Mouse (Mus musculus): ENCODE measurements around the gene Bicd2. TPM values are rescaled to one million over a fixed set of nuclear protein-coding genes. Genes with fewer than 3 reads are reported as not detected.
"Not testable (repeated sequence)": the region's sequence is repeated elsewhere in the genome, so short reads cannot be mapped to it uniquely, and the experiment has no call there.

The Bicd2 gene
- polyA plus RNA-seq, 1 experiment: 42.5 TPM

- H3K4me1 ChIP-seq (ENCODE audit: control insufficient read depth, insufficient read depth, low read length): peaks cover 57% of the 10 kb centered on the region
- no peak overlapping the region for H3K27ac ChIP-seq (ENCODE audit: insufficient read depth, low read depth, low read length)
- H3K4me3 ChIP-seq (ENCODE audit: insufficient read depth, low read length): no peak overlapping the region
- TF ChIP-seq POLR2A (IDR thresholded peaks at IDR 0.05; ENCODE audit: borderline replicate concordance, low read depth, low read length) (no peak), CTCF (IDR thresholded peaks at IDR 0.05; ENCODE audit: low read depth, low read length) (no peak)
Observed at GRCm38 (mm10) chr13:49356090-49356489, 14.7 kb downstream of the Bicd2 start.

GRCm38 (mm10) chr13:49357367-49358026 lies 16.1 kb downstream of the Bicd2 start:
- no peak overlapping the region for H3K27ac ChIP-seq (ENCODE audit: insufficient read depth, low read depth, low read length)
- H3K4me1 ChIP-seq (ENCODE audit: control insufficient read depth, insufficient read depth, low read length): peaks cover 54% of the 10 kb centered on the region
- TF ChIP-seq POLR2A (IDR thresholded peaks at IDR 0.05; ENCODE audit: borderline replicate concordance, low read depth, low read length) (no peak), CTCF (IDR thresholded peaks at IDR 0.05; ENCODE audit: low read depth, low read length) (no peak)
- no peak overlapping the region for H3K4me3 ChIP-seq (ENCODE audit: insufficient read depth, low read length)

GRCm38 (mm10) chr13:49358184-49358583 lies 16.8 kb downstream of the Bicd2 start:
- H3K27ac ChIP-seq (ENCODE audit: insufficient read depth, low read depth, low read length): no peak overlapping the region
- H3K4me3 ChIP-seq (ENCODE audit: insufficient read depth, low read length): no peak overlapping the region
- TF ChIP-seq CTCF (IDR thresholded peaks at IDR 0.05; ENCODE audit: low read depth, low read length) (no peak), POLR2A (IDR thresholded peaks at IDR 0.05; ENCODE audit: borderline replicate concordance, low read depth, low read length) (no peak)
- H3K4me1 ChIP-seq (ENCODE audit: control insufficient read depth, insufficient read depth, low read length): peaks cover 55% of the 10 kb centered on the region

GRCm38 (mm10) chr13:49360906-49361406 lies 19.6 kb downstream of the Bicd2 start:
- H3K4me3 ChIP-seq (ENCODE audit: insufficient read depth, low read length): no peak overlapping the region
- H3K4me1 ChIP-seq (ENCODE audit: control insufficient read depth, insufficient read depth, low read length): peaks cover 52% of the 10 kb centered on the region
- TF ChIP-seq CTCF (IDR thresholded peaks at IDR 0.05; ENCODE audit: low read depth, low read length) (no peak), POLR2A (IDR thresholded peaks at IDR 0.05; ENCODE audit: borderline replicate concordance, low read depth, low read length) (no peak)

DNA sequence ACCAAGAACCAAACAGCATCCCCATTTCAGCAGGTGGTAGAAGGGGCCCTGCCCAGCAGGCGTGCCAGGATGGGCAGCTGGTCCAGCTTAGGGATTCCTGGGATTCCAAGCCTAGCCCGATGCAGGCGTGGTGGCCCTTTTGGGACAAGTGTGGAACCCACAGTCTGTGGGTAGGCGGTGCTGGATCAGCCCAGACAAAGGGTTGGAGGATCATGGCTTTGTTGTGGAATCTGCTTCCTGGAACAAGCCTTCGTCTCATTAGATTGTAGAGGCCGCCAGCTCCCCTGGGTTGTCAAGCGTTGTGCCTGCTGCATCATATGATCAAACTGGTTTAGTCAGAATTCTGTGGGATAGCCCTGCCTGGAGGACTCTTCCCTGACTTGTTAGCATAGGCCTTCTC lies 21.0 kb downstream of the Bicd2 start:
- Histone ChIP-seq H3K27ac (ENCODE audit: insufficient read depth, low read depth, low read length) (peak overlapping the region; percentile 29), H3K4me3 (ENCODE audit: insufficient read depth, low read length) (no peak overlapping the region), H3K4me1 (ENCODE audit: control insufficient read depth, insufficient read depth, low read length) (peaks cover 61% of the 10 kb centered on the region)
- TF ChIP-seq CTCF (IDR thresholded peaks at IDR 0.05; ENCODE audit: low read depth, low read length) (no peak), POLR2A (IDR thresholded peaks at IDR 0.05; ENCODE audit: borderline replicate concordance, low read depth, low read length) (no peak)

More at GRCm38 (mm10) chr13:49360906-49361406, 19.6 kb downstream of the Bicd2 start:
- H3K27ac ChIP-seq (ENCODE audit: insufficient read depth, low read depth, low read length): no peak overlapping the region

DNA sequence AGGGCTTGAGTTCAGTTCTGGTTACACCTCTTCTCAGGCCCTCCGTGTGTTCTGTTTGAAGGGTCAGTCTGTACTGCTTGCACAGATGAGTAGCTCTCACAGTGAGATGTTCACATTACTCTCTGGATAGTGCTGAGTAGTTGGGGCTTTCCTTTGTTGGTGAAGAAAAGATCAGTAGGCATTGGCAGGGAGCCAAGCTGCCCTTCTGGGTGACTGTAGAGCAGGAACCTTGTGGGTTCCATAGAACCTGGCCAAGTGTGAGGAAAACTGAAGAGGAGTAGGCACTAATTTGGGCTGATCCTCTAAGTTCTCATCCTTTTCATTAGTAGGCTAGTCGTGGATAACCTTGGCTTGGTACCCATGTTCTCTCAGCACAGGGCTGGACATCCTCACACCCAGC lies 21.4 kb downstream of the Bicd2 start:
- H3K4me3 ChIP-seq (ENCODE audit: insufficient read depth, low read length): no peak overlapping the region
- peaks cover 65% of the 10 kb centered on the region for H3K4me1 ChIP-seq (ENCODE audit: control insufficient read depth, insufficient read depth, low read length)
- TF ChIP-seq POLR2A (IDR thresholded peaks at IDR 0.05; ENCODE audit: borderline replicate concordance, low read depth, low read length) (no peak), CTCF (IDR thresholded peaks at IDR 0.05; ENCODE audit: low read depth, low read length) (no peak)
- H3K27ac ChIP-seq (ENCODE audit: insufficient read depth, low read depth, low read length): peak overlapping the region; percentile 29

DNA sequence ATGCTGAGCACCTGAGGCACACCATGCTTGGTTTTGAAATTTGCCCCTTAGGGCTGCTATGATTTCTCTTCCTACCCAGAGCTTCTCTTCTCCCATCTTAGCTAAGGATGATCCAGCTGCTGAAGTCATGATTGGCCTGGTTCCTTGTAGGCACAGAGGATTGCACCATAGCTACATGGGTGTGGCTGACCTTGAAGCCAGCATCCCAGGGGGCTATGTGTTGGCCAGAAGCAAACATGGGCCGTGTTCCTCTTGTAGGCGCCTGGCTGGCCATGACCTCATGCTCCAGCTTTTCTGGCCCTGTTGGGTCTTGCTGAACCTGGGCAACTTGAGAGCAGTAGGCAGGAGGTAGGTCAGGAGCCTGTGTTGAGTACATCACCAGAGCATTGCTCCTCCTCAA lies 23.3 kb downstream of the Bicd2 start:
- Histone ChIP-seq H3K4me1 (ENCODE audit: control insufficient read depth, insufficient read depth, low read length) (peaks cover 70% of the 10 kb centered on the region), H3K27ac (ENCODE audit: insufficient read depth, low read depth, low read length) (peak overlapping the region; percentile 2; the same call in 1 of the 2 replicates), H3K4me3 (ENCODE audit: insufficient read depth, low read length) (no peak overlapping the region)
- no peak for TF ChIP-seq CTCF (IDR thresholded peaks at IDR 0.05; ENCODE audit: low read depth, low read length)

DNA sequence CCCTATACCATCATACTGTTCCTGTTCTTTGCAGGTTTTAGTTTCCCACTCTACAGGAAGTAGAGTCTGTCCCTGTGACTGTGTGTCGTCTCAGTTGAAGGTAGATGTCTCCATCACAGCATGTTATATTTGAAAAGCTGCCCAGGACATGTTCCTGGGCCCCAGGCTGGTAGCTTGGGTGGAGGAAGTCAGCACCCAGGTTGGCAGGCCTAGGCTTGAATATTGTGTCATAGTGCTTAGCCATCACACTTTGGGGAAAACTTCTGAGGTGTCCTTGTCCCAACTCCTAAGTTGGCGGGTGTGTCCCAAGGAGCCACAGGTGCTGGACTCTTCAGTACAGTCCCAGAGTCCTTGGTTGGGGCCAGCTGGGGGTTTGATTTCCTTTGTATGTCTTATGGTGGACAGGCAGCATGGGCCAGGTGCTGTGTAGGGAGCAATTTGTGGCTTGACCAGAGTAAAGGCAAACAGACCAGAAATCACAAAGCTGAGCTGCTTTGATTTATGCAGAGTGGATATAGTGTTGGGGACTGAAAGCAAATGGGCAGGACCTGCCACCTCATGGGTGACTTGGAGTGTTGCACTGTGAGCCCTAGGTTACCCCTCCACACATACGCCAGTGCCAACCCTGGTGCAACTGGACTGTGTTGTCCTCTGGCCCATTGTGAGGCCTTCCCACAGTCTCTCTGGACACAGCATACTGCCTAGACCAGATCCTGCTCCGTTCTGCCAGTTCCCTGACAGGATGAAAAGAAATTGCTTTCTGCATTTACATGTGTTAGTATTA lies 26.5 kb downstream of the Bicd2 start:
- Histone ChIP-seq H3K27ac (ENCODE audit: insufficient read depth, low read depth, low read length) (no peak overlapping the region), H3K4me1 (ENCODE audit: control insufficient read depth, insufficient read depth, low read length) (peaks cover 74% of the 10 kb centered on the region), H3K4me3 (ENCODE audit: insufficient read depth, low read length) (no peak overlapping the region)
- TF ChIP-seq POLR2A (IDR thresholded peaks at IDR 0.05; ENCODE audit: borderline replicate concordance, low read depth, low read length) (no peak), CTCF (IDR thresholded peaks at IDR 0.05; ENCODE audit: low read depth, low read length) (no peak)

- Histone ChIP-seq H3K4me3 (ENCODE audit: insufficient read depth, low read length) (no peak overlapping the region), H3K27ac (ENCODE audit: insufficient read depth, low read depth, low read length) (no peak overlapping the region)
- TF ChIP-seq CTCF (IDR thresholded peaks at IDR 0.05; ENCODE audit: low read depth, low read length) (no peak), POLR2A (IDR thresholded peaks at IDR 0.05; ENCODE audit: borderline replicate concordance, low read depth, low read length) (no peak)
Observed at GRCm38 (mm10) chr13:49369404-49369803, 28.0 kb downstream of the Bicd2 start.

DNA sequence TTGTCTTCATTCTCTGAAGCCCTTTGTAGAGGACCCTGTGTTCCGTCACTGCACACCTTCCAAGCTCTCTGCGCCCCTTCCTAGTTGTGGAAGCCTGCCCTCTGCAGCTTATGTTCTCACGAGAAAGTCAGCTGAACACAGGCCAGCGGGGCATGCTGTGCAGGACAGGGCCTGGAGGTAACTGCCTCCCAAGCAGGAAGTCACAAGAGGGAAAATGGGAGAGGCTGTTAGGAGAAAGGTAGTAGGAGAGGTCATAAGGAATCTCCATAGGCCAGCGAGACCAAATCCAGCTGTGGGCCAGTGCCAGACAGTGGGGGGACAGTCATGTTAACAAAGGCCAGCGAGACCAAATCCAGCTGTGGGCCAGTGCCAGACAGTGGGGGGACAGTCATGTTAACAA lies 28.8 kb downstream of the Bicd2 start:
- H3K4me3 ChIP-seq (ENCODE audit: insufficient read depth, low read length); H3K27ac ChIP-seq (ENCODE audit: insufficient read depth, low read depth, low read length): not testable (repeated sequence)
- peaks cover 61% of the 10 kb centered on the region for H3K4me1 ChIP-seq (ENCODE audit: control insufficient read depth, insufficient read depth, low read length)

More at GRCm38 (mm10) chr13:49369404-49369803, 28.0 kb downstream of the Bicd2 start:
- H3K4me1 ChIP-seq (ENCODE audit: control insufficient read depth, insufficient read depth, low read length): peaks cover 68% of the 10 kb centered on the region

DNA sequence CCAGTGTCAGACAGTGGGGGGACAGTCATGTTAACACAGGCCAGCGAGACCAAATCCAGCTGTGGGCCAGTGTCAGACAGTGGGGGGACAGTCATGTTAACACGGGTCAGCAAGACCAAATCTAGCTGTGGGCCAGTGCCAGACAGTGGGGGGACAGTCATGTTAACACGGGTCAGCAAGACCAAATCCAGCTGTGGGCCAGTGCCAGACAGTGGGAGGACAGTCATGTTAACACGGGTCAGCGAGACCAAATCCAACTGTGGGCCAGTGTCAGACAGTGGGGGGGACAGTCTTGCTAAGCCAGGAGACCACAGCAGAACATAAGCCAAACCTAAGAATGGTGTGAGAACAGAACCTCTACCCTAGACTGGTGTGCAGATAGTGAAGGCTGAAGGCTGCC lies 29.5 kb downstream of the Bicd2 start:
- peaks cover 59% of the 10 kb centered on the region for H3K4me1 ChIP-seq (ENCODE audit: control insufficient read depth, insufficient read depth, low read length)
- H3K4me3 ChIP-seq (ENCODE audit: insufficient read depth, low read length): not testable (repeated sequence)

More for the DNA sequence above, 29.5 kb downstream of the Bicd2 start:
- H3K27ac ChIP-seq (ENCODE audit: insufficient read depth, low read depth, low read length): peak overlapping the region; percentile 81

Data from bone marrow macrophage, adult 2 months (primary cell).